Mouse (Mus musculus): Measurements from ENCODE around the gene Foxk1. TPM values are rescaled to one million over a fixed set of nuclear protein-coding genes. Genes with fewer than 3 reads are reported as not detected.

Gene Foxk1
- polyA plus RNA-seq, 1 experiment from 2014 or later: 6.3 TPM

DNA sequence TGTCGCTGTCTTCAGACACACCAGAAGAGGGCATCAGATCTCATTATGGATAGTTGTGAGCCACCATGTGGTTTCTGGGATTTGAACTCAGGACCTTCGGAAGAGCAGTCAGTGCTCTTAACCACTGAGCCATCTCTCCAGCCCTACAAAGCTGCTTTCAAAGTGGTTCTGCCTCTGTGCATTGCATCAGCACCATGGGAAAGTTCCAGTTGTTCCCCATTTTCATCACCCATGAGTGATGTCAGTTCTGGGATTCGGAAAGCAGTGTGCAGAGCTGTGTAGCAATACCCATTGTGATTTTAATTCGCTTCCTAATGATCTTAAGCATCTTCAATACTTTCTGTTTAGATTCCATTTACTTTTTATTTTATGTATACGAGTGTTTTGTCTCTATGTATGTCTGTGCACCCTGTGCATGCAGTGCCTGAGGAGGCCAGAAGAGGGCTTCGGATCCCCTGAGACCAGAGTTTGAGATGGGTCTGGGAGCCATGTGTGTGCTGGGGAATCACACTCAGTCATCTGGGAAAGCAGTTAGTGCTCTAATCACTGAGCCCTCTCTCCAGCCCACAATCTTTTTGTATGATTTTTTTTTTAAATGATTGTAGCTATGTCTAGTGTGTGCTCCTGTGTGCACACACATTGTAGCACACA, 6.6 kb upstream of the Foxk1 start:
- Histone ChIP-seq H3K27me3 (no peaks in the 10 kb centered on the region), H3K9ac (no peak overlapping the region), H3K36me3 (no peaks in the 10 kb centered on the region), H3K9me3 (0 out of 2 replicates have a peak, but pooled peaks cover 3% of the 10 kb centered on the region), H3K4me3 (no peak overlapping the region), H3K4me1 (peaks cover 20% of the 10 kb centered on the region), H3K27ac (no peak overlapping the region), H3K4me2 (replicated peaks) (no peak overlapping the region)
- 91% methylated on average over 6 of the region's 6 CpGs for WGBS
- no peak for ATAC-seq (ENCODE audit: low FRiP score, low read depth)

DNA sequence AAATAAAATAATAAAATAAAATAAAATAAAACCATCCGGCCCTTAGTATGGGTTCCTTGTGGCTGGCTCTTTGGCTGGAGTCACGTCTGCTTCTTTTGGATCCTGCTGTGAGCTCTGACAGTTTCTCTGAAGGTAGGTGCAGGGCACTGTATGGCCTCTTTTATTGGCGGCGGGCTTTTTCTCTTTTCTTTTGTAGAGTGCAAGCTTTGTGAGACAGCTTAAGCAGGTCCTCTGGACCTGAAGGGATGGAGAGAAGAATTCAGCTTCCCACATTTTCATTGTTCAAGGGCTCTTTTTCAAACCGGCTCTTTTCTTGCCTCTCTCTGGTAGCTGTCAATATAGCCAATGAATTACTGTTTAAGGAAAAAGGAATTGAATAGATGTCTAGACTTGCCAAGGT, 5.4 kb upstream of the Foxk1 start:
- H3K9me3 ChIP-seq: 0 out of 2 replicates have a peak, but pooled peaks cover 3% of the 10 kb centered on the region
- H3K4me3 ChIP-seq: no peak overlapping the region
- no peak overlapping the region; the same call in 1 of the 2 replicates for H3K27ac ChIP-seq
- H3K4me1 ChIP-seq: peaks cover 29% of the 10 kb centered on the region
- no peaks in the 10 kb centered on the region for H3K36me3 ChIP-seq
- H3K9ac ChIP-seq: no peak overlapping the region
- WGBS: 44% methylated on average over 5 of the region's 5 CpGs
- ATAC-seq (ENCODE audit: low FRiP score, low read depth): no peak
- no peak overlapping the region for H3K4me2 ChIP-seq (replicated peaks)
- no peaks in the 10 kb centered on the region for H3K27me3 ChIP-seq

DNA sequence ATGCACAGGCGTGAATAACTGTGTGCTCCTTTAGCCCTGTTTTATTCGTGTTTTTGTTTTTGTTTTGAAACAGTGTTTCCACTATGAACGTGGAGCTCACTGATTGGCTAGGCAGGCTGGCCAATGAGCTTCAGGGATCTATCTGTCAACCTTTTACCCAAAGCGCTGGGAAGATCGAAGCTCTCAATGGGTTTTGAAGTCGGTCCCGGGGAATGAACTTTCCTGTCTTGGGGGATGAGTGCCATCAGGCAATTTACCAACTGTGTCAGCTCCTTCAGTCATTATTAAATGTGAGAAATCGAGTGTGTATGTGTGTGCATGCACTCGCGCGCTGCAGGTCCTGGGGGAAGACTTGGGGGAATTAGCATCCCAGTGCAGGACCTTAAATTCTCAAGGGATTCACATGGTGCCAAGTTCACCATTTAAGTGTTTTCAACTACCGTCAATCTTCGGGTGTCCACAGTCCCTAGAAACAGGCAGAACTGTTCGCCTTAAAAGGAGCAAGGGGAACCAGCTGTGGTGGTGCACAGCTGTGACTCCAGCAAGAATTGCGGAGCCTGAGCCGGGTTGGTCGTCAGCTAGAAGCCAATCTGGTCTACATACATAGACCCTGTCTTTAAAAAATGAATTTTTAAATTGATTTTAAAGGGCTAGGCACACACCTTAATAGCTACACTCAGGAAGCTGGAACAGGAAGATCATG, 965 bp upstream of the Foxk1 start:
- peak overlapping the region; percentile 7; the same call in 1 of the 2 replicates for H3K27ac ChIP-seq
- H3K9me3 ChIP-seq: no peaks in the 10 kb centered on the region
- 21% methylated on average over 17 of the region's 17 CpGs for WGBS
- H3K27me3 ChIP-seq: no peaks in the 10 kb centered on the region
- H3K4me2 ChIP-seq (replicated peaks): peak overlapping the region; percentile 91
- peaks cover 6% of the 10 kb centered on the region for H3K36me3 ChIP-seq
- ATAC-seq (ENCODE audit: low FRiP score, low read depth): no peak
- peaks cover 47% of the 10 kb centered on the region for H3K4me1 ChIP-seq
- H3K4me3 ChIP-seq: peak overlapping the region; percentile 87
- H3K9ac ChIP-seq: peak overlapping the region; percentile 14; the same call in 1 of the 2 replicates

DNA sequence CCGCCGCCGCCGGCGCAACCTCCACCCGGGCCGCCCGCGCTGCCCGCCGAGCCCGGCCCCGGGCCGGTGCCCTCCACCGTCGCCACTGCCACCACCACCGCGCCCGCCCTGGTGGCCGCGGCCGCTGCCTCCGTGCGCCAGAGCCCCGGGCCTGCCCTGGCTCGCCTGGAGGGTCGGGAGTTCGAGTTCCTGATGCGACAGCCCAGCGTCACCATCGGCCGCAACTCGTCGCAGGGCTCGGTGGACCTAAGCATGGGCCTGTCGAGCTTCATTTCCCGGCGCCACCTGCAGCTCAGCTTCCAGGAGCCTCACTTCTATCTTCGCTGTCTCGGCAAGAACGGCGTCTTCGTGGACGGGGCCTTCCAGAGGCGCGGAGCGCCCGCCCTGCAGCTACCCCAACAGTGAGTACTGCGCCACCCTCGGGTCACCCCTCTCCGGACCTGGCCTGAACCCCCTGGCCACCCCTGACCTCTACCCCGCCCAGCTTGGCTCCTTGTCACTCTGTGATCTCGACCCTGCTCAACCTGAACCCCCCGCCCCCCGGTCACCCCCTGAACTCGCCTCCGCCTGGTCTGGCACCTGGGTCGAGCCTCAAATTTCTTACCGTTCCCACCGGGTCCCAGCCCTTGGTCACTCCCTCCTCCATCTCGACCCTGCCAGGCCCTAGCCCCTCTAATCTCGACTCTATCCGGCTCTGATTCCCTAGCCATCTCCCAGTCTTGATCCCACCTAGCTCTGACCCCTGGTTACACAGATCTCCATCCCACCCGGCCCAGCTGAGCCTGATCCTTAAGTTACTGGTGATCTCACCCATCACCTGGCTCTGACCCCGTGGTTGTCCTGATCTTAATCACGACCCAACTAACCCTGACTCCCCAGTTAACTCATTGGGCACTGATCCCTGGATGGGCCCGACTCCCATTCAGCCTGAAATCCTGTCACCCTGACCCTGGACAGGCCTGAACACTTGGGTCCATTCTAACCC, 636 bp downstream of the Foxk1 start:
- Histone ChIP-seq H3K36me3 (peaks cover 19% of the 10 kb centered on the region), H3K27ac (peak overlapping the region; percentile 78), H3K9ac (peak overlapping the region; percentile 96), H3K27me3 (no peaks in the 10 kb centered on the region), H3K9me3 (no peaks in the 10 kb centered on the region), H3K4me3 (peak overlapping the region; percentile 87), H3K4me1 (peaks cover 44% of the 10 kb centered on the region), H3K4me2 (replicated peaks) (peak overlapping the region; percentile 91)
- WGBS: 2% methylated on average over 65 of the region's 67 CpGs
- ATAC-seq (ENCODE audit: low FRiP score, low read depth): peak; percentile 55

DNA sequence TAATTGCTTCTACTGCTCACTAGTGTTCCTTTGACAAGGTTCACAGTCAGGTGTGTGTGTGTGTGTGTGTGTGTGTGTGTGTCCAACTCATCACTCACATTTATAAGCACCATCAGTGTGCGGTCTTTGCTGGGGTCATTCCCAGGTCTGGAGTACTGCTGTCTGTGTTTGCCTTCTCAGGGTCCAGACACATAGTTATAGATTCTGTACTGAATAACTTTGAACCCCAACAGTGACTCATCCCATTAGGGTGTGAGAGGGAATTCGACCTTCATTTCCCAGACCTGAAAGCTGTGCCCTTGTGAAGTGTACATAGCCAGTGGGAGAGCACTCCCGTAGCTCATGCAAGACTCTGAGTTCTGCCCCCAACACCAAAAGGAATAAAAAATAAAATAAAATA, 2.4 kb downstream of the Foxk1 start:
- peak overlapping the region; percentile 96 for H3K9ac ChIP-seq
- no peak overlapping the region for H3K27ac ChIP-seq
- H3K4me1 ChIP-seq: peaks cover 46% of the 10 kb centered on the region
- ATAC-seq (ENCODE audit: low FRiP score, low read depth): no peak
- no peaks in the 10 kb centered on the region for H3K27me3 ChIP-seq
- H3K4me2 ChIP-seq (replicated peaks): peak overlapping the region; percentile 91
- peak overlapping the region; percentile 87; the same call in 1 of the 2 replicates for H3K4me3 ChIP-seq
- WGBS: 83% methylated on average over 3 of the region's 3 CpGs
- no peaks in the 10 kb centered on the region for H3K9me3 ChIP-seq
- H3K36me3 ChIP-seq: peaks cover 22% of the 10 kb centered on the region

DNA sequence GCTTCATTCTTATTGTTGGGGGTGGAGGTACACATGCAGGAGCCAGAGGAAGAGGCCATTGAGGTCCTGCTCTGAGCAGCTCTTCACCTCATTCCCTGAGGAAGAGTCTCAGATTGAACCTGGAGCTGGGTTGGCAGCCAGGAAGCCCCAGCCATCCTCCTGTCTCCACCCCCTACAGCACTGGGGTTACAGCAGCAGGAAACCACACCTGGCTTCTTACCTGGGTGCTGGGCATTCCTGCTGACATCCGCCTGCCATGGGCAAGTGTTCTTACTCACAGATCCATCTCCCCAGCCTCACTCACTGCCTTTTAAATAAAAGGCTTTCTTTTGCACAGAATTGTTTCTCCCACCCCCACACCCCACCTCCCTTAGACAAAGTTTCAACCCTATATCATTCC, 3.0 kb downstream of the Foxk1 start:
- no peaks in the 10 kb centered on the region for H3K27me3 ChIP-seq
- H3K27ac ChIP-seq: no peak overlapping the region
- no peak for ATAC-seq (ENCODE audit: low FRiP score, low read depth)
- peaks cover 52% of the 10 kb centered on the region for H3K4me1 ChIP-seq
- no peaks in the 10 kb centered on the region for H3K9me3 ChIP-seq
- H3K4me2 ChIP-seq (replicated peaks): peak overlapping the region; percentile 91
- peaks cover 22% of the 10 kb centered on the region for H3K36me3 ChIP-seq
- WGBS: 100% methylated on average over 1 of the region's 1 CpGs
- H3K4me3 ChIP-seq: no peak overlapping the region
- H3K9ac ChIP-seq: peak overlapping the region; percentile 31

DNA sequence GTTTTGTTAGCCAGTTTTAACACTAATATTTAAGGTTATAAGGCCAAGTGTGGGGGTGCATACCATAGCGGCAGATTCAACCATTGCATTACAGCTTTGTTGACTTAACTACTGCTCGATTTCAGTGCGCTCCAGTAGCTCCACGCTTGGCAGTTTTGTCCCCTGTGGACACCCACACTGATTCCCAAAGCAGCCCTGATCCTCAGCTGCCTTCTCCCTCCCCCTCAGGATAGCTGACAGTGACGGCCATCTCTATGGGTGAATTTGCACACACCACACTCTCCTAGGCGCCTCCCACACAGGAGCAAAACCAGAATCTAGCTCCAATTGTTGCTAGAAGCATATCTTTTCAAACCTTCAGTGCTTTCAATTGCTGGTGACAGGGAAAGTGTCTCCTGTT, 4.1 kb downstream of the Foxk1 start:
- 87% methylated on average over 6 of the region's 6 CpGs for WGBS
- Histone ChIP-seq H3K4me2 (replicated peaks) (no peak overlapping the region), H3K4me1 (peaks cover 59% of the 10 kb centered on the region), H3K27ac (no peak overlapping the region), H3K36me3 (peaks cover 22% of the 10 kb centered on the region), H3K4me3 (no peak overlapping the region), H3K9ac (0 out of 2 replicates have a peak overlapping the region, but pooled peaks have one; percentile 13), H3K9me3 (no peaks in the 10 kb centered on the region), H3K27me3 (no peaks in the 10 kb centered on the region)
- no peak for ATAC-seq (ENCODE audit: low FRiP score, low read depth)

DNA sequence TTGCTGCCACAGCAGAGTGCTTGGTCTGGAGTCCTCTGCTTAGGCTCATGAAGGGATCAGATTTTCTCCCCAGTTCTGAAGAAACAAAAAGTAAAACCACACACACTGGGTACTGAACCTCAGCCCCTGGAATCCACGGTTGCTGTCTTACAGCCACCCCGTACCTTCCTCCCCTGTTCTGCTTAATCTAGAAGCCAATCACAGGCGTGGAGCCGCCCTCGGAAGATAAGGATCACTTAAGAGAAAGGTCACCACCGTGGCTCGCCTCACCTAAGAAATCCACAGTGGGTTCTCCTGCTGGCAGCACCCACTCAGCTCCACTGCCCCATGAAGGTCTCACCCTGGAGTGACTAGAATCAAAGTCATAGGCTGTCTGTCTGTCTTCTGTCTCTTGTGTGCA, 5.1 kb downstream of the Foxk1 start:
- H3K9ac ChIP-seq: no peak overlapping the region
- H3K4me1 ChIP-seq: peaks cover 62% of the 10 kb centered on the region
- 86% methylated on average over 7 of the region's 7 CpGs for WGBS

DNA sequence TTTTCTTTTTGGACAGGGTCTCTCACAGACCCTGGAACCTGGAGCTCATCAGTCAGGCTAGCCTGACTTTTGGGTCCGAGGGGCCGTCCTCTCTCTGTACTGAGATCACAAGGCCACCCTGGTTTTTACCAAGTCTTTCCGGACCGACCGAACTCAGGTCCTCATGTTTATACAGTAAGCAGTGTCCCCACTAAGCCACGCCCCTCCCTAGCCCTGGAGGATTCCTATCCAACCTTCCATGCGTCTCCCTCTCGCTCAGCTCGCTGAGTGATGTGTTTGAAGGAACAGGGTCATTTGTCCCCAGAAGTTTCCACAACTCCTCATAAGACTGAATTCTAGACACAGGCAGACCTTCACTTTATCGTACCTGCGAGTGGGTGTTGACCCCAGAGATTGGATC, 5.6 kb downstream of the Foxk1 start:
- H3K9me3 ChIP-seq: no peaks in the 10 kb centered on the region
- H3K4me3 ChIP-seq: no peak overlapping the region
- peaks cover 28% of the 10 kb centered on the region for H3K36me3 ChIP-seq
- no peak overlapping the region for H3K9ac ChIP-seq
- H3K4me1 ChIP-seq: peaks cover 62% of the 10 kb centered on the region
- H3K4me2 ChIP-seq (replicated peaks): no peak overlapping the region
- 77% methylated on average over 11 of the region's 11 CpGs for WGBS
- H3K27ac ChIP-seq: no peak overlapping the region
- no peak for ATAC-seq (ENCODE audit: low FRiP score, low read depth)
- H3K27me3 ChIP-seq: no peaks in the 10 kb centered on the region

More for the DNA sequence above, 5.1 kb downstream of the Foxk1 start:
- H3K36me3 ChIP-seq: peaks cover 26% of the 10 kb centered on the region
- H3K4me2 ChIP-seq (replicated peaks): no peak overlapping the region
- no peaks in the 10 kb centered on the region for H3K27me3 ChIP-seq
- H3K9me3 ChIP-seq: no peaks in the 10 kb centered on the region
- no peak for ATAC-seq (ENCODE audit: low FRiP score, low read depth)
- H3K4me3 ChIP-seq: no peak overlapping the region
- no peak overlapping the region for H3K27ac ChIP-seq

DNA sequence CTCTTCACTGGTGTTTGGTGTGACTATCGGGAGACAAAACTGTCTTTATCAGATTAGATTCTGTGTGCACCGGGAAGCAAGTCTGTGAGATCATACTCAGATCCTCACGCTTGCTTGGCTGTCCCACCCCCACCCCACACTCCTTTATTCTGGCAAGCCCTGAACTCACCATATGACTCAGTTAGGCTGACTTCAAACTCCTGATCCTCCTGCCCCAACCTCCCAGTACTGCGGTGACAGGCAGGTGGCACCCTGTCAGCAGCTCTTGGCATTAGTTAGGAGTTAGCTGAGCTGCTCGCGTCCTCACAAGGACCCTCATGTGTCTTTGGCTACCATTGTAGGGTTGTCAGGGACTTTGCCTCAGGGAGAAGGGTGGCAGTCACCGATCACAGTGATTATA, 6.1 kb downstream of the Foxk1 start:
- H3K27me3 ChIP-seq: no peaks in the 10 kb centered on the region
- no peak for ATAC-seq (ENCODE audit: low FRiP score, low read depth)
- H3K4me2 ChIP-seq (replicated peaks): no peak overlapping the region
- peaks cover 62% of the 10 kb centered on the region for H3K4me1 ChIP-seq
- H3K9ac ChIP-seq: no peak overlapping the region
- H3K27ac ChIP-seq: no peak overlapping the region
- H3K9me3 ChIP-seq: no peaks in the 10 kb centered on the region
- H3K36me3 ChIP-seq: peaks cover 31% of the 10 kb centered on the region
- 90% methylated on average over 7 of the region's 7 CpGs for WGBS
- H3K4me3 ChIP-seq: no peak overlapping the region

DNA sequence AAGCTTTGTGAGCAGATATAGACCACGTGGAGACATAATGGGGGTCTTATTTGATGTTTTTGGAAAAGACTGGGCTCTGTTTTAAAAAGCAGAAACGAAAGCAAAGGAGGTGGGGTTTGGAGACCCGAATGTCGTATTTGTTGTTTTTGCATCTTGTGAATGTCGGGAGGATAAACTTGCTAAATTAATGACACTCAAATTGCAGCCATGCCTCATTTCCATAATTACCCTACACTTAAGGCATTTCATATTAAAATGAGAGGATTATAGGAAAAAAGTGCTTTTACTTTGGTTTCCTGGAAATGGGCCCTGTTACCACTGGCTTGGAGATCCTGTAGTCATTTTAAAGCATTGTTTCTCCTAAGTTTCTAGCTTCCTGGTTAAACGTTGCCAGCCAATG, 7.9 kb downstream of the Foxk1 start:
- ATAC-seq (ENCODE audit: low FRiP score, low read depth): no peak
- Histone ChIP-seq H3K27ac (0 out of 2 replicates have a peak overlapping the region, but pooled peaks have one; percentile 7), H3K9ac (no peak overlapping the region), H3K27me3 (no peaks in the 10 kb centered on the region), H3K4me3 (no peak overlapping the region), H3K4me1 (peaks cover 63% of the 10 kb centered on the region), H3K36me3 (peaks cover 31% of the 10 kb centered on the region), H3K4me2 (replicated peaks) (no peak overlapping the region), H3K9me3 (no peaks in the 10 kb centered on the region)
- WGBS: 69% methylated on average over 6 of the region's 6 CpGs
